Comparison of ENCODE assay signal across 24 mouse cellular contexts in the genomic region with DNA sequence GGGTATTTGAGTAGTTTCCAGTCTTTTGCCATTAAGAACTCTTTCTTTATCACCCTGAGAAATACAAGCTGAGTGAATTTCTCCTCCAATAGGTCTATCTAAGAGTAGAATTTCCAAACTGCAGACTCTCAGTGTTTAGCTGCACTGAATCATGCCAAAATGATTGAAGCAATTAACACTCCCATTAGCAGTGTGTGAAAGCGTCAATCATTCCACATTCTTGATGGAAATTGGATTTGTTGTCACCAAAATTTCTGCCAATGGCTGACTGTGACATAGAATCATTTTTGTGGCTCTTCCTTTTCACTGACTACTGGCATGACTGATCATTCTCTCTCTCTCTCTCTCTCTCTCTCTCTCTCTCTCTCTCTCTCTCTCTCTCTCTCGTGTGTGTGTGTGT.
DNase-seq lines count a peak whose midpoint lies in the region; ATAC-seq and TF ChIP-seq lines count a peak whose summit lies in the region.
"Had no signal": no experiment of that assay in that cellular context is flagged by ENCODE, and none has a peak within 500 bp of the region (broad histone marks: within the 10 kb centered on the region; RNA-seq: fewer than 3 reads in every experiment).

No protein-coding gene starts in this region.

- no peak for TF ChIP-seq POLR2A in brain, embryonic 14.5 days (IDR thresholded peaks at IDR 0.05; ENCODE audit: borderline replicate concordance, extremely low read depth, insufficient read depth, insufficient read length, poor library complexity, severe bottlenecking)

- ATAC-seq in forebrain, embryonic 14.5 days: no peak
- ATAC-seq in forebrain, embryonic 11.5 days (replicated peaks; ENCODE audit: low FRiP score): no peak
- ATAC-seq in forebrain, embryonic 16.5 days: peak; percentile 75
- no peak for ATAC-seq in forebrain, embryonic 12.5 days (ENCODE audit: low FRiP score)
- ATAC-seq: activated CD4-positive, CD25-positive, alpha-beta regulatory T cell, adult 4 months; CD4-positive, CD25-positive, alpha-beta regulatory T cell, adult 4 months; Patski had no signal

- TF ChIP-seq CTCF in brain, embryonic 14.5 days (IDR thresholded peaks at IDR 0.05; ENCODE audit: borderline replicate concordance, extremely low read depth, insufficient read depth, insufficient read length): no peak

- peak; percentile 50 for DNase-seq in forebrain, embryonic 14.5 days (ENCODE audit: low spot score)
- DNase-seq in forebrain, embryonic 11.5 days (ENCODE audit: low spot score): no peak
- peak; percentile 62 for DNase-seq in brain, embryonic 14.5 days (ENCODE audit: low read depth)
- DNase-seq: adrenal gland, adult 8-10 months; adrenal gland, postnatal 14 days; adrenal gland, postnatal 36 days; B cell, adult 2 months; cerebellum, adult 11 months; cerebellum, adult 18-20 months; cerebellum, adult 8-10 months; cerebellum, adult 9-11 months; cerebellum, postnatal 14 days; cerebellum, postnatal 36 days; embryo, embryonic 11 days had no signal

- no peaks in the 10 kb centered on the region for H3K36me3 ChIP-seq in forebrain, embryonic 14.5 days (ENCODE audit: control insufficient read depth, insufficient read depth, low read length)
- no peaks in the 10 kb centered on the region for H3K36me3 ChIP-seq in forebrain, embryonic 11.5 days (ENCODE audit: control insufficient read depth, insufficient read depth, low read length)
- H3K36me3 ChIP-seq in forebrain, embryonic 16.5 days (ENCODE audit: control insufficient read depth, insufficient read depth): no peaks in the 10 kb centered on the region
- H3K36me3 ChIP-seq in forebrain, embryonic 12.5 days (replicated peaks): no peaks in the 10 kb centered on the region
- H3K36me3 ChIP-seq: embryonic facial prominence, embryonic 13.5 days; embryonic facial prominence, embryonic 15.5 days; G1E had no signal

- H3K27ac ChIP-seq in forebrain, embryonic 14.5 days (ENCODE audit: low read depth, low read length): no peak overlapping the region
- no peak overlapping the region for H3K27ac ChIP-seq in forebrain, embryonic 11.5 days (ENCODE audit: low read depth, low read length)
- no peak overlapping the region for H3K27ac ChIP-seq in forebrain, embryonic 16.5 days (ENCODE audit: low read length)
- H3K27ac ChIP-seq in forebrain, embryonic 12.5 days: no peak overlapping the region
- H3K27ac ChIP-seq: embryonic facial prominence, embryonic 13.5 days; embryonic facial prominence, embryonic 15.5 days had no signal

- no peaks in the 10 kb centered on the region for H3K9me3 ChIP-seq in forebrain, embryonic 14.5 days (replicated peaks; ENCODE audit: control insufficient read depth, low read length)
- no peaks in the 10 kb centered on the region for H3K9me3 ChIP-seq in forebrain, embryonic 11.5 days (ENCODE audit: control insufficient read depth, low read length)
- no peaks in the 10 kb centered on the region for H3K9me3 ChIP-seq in forebrain, embryonic 16.5 days (ENCODE audit: control insufficient read depth, low read length)
- H3K9me3 ChIP-seq in forebrain, embryonic 12.5 days: no peaks in the 10 kb centered on the region
- H3K9me3 ChIP-seq: embryonic facial prominence, embryonic 13.5 days; embryonic facial prominence, embryonic 15.5 days had no signal

- H3K4me2 ChIP-seq in forebrain, embryonic 14.5 days (ENCODE audit: low read length): no peak overlapping the region
- H3K4me2 ChIP-seq in forebrain, embryonic 11.5 days (ENCODE audit: low read depth, low read length, severe bottlenecking): no peak overlapping the region
- no peak overlapping the region for H3K4me2 ChIP-seq in forebrain, embryonic 16.5 days (ENCODE audit: low read length)
- H3K4me2 ChIP-seq in forebrain, embryonic 12.5 days: no peak overlapping the region
- H3K4me2 ChIP-seq: embryonic facial prominence, embryonic 13.5 days; embryonic facial prominence, embryonic 15.5 days had no signal

- no peak overlapping the region for H3K4me3 ChIP-seq in forebrain, embryonic 14.5 days (ENCODE audit: low read depth, low read length)
- no peak overlapping the region for H3K4me3 ChIP-seq in forebrain, embryonic 11.5 days (ENCODE audit: low read depth, low read length)
- H3K4me3 ChIP-seq in forebrain, embryonic 16.5 days (replicated peaks; ENCODE audit: low read length): no peak overlapping the region
- H3K4me3 ChIP-seq in forebrain, embryonic 12.5 days (replicated peaks): no peak overlapping the region
- H3K4me3 ChIP-seq: embryonic facial prominence, embryonic 13.5 days; embryonic facial prominence, embryonic 15.5 days; erythroblast, embryonic 14.5 days had no signal

- 75% methylated on average over 2 of the region's 2 CpGs for WGBS in forebrain, embryonic 14.5 days
- WGBS in forebrain, embryonic 11.5 days: 64% methylated on average over 2 of the region's 2 CpGs
- WGBS in forebrain, embryonic 16.5 days: 68% methylated on average over 1 of the region's 2 CpGs
- 86% methylated on average over 1 of the region's 2 CpGs for WGBS in forebrain, embryonic 12.5 days

- H3K9ac ChIP-seq in forebrain, embryonic 14.5 days (ENCODE audit: low read length): no peak overlapping the region
- no peak overlapping the region for H3K9ac ChIP-seq in forebrain, embryonic 11.5 days (ENCODE audit: low read length)
- H3K9ac ChIP-seq in forebrain, embryonic 16.5 days (replicated peaks; ENCODE audit: low read depth, low read length): no peak overlapping the region
- H3K9ac ChIP-seq in forebrain, embryonic 12.5 days: no peak overlapping the region
- H3K9ac ChIP-seq: embryonic facial prominence, embryonic 13.5 days; embryonic facial prominence, embryonic 15.5 days had no signal

- no peaks in the 10 kb centered on the region for H3K27me3 ChIP-seq in forebrain, embryonic 14.5 days (replicated peaks; ENCODE audit: control insufficient read depth, insufficient read depth, low read length)
- no peaks in the 10 kb centered on the region for H3K27me3 ChIP-seq in forebrain, embryonic 11.5 days (ENCODE audit: control insufficient read depth, insufficient read depth, low read length)
- H3K27me3 ChIP-seq in forebrain, embryonic 16.5 days (replicated peaks; ENCODE audit: control insufficient read depth, insufficient read depth, low read length): no peaks in the 10 kb centered on the region
- no peaks in the 10 kb centered on the region for H3K27me3 ChIP-seq in forebrain, embryonic 12.5 days
- H3K27me3 ChIP-seq: CH12.LX; embryonic facial prominence, embryonic 13.5 days; embryonic facial prominence, embryonic 15.5 days; Patski had no signal

- H3K4me1 ChIP-seq in forebrain, embryonic 14.5 days (ENCODE audit: control insufficient read depth, insufficient read depth, low read length): no peaks in the 10 kb centered on the region
- no peaks in the 10 kb centered on the region for H3K4me1 ChIP-seq in forebrain, embryonic 11.5 days (replicated peaks; ENCODE audit: control insufficient read depth, insufficient read depth, low read length)
- no peaks in the 10 kb centered on the region for H3K4me1 ChIP-seq in forebrain, embryonic 16.5 days (replicated peaks; ENCODE audit: control insufficient read depth, insufficient read depth, low read length)
- no peaks in the 10 kb centered on the region for H3K4me1 ChIP-seq in forebrain, embryonic 12.5 days
- H3K4me1 ChIP-seq: embryonic facial prominence, embryonic 13.5 days; embryonic facial prominence, embryonic 15.5 days had no signal
